Mouse (Mus musculus): ENCODE results near the gene Ppp1r16b.

- no peak for TF ChIP-seq POLR2A (IDR thresholded peaks at IDR 0.05; ENCODE audit: borderline replicate concordance, extremely low read depth, insufficient read depth, insufficient read length, poor library complexity, severe bottlenecking)
- TF ChIP-seq CTCF (IDR thresholded peaks at IDR 0.05; ENCODE audit: borderline replicate concordance, extremely low read depth, insufficient read depth, insufficient read length) = no peak
Observed at GRCm38 (mm10) chr2:158624718-158625222, 40.4 kb upstream of the Ppp1r16b start, which contains the start of gene Actr5.

Measured in brain, embryonic 14.5 days (tissue).